Mouse (Mus musculus) frontal cortex, adult (tissue): Measurements from ENCODE around the gene Slc9a2.
"Not testable (repeated sequence)": the region's sequence is repeated elsewhere in the genome, so short reads cannot be mapped to it uniquely, and the experiment has no call there.

Experiments used
- ATAC-seq: cut with Nextera tagmentation; 2 replicates; pipeline ENCODE4 v1.9.2; 2017; ENCODE audit warnings: mild to moderate bottlenecking, moderate library complexity, mixed read lengths; ENCODE audit not compliant: low TSS enrichment

The Slc9a2 gene

DNA sequence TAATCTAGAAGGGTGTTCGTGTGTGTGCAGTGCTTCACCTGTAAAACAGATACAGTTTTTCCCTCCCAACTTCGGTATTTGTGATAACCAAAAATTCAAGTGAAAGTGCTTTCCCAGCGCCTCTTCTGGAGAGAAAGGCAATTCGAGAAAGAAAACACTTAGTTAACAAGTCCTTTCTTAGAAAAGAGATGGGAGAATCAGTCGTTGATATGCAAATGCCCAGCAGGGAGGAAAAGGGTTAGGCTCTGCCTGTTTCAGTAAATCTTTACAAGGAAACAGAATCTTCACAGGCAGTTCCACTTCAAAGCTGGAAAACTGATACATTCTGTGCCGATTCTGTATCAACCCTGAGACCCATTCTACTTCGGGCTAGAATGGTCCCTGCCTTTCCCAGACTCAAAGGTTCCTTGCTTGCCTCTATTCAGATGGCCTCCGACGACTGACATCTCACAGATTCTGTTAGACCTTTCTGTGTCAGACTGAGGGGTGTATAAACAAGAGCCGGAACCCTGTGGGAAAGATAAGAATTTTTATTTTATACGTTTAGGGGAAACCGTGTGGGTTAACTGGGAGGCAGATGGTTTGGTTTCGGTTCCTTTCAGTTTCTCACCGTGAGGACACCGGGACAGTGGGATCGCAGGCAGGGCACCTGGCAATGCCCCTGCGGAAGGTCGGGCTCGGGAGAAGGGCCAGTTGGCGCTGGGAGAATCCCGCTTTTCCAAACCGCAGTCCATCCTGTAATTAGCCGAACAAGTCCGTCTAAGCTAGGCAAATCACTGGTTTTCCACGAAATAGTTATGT is at the start of gene Slc9a2:
TSS of gene Slc9a2 (plus strand) at position 508 of the 801 bp plus-strand sequence.
- peak; percentile 56 for ATAC-seq

DNA sequence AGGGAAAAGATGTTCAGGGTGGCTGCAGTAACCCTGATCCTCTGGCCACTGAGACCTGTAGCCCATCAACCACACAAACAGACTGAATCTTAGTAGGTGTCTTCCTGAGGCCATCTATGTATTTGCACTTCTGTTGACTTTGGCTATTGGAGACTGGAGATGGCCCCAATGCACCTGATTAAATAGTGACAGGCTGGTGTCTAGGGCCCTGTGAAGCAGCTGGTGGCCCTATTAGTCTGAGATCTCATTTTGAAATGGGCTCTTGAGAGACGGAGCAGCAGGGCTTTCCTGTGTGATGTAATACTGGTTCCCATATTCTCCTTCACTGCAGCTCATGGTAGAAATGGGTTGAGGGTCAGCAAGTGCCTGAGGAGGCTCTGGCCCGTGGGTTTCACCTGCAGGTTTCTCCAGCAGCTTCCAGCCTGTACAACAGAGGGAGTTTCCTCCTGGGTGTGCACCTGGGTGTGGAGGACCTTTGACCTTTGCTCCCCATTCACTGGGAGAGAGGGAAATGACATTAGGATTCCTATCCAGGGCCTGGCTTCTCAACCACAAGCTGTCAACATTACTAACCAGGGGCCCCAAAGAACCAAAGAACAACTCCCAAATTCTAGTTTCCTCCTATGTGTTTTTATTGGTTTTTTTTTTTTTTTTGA is 47.8 kb upstream of the Slc9a2 start:
- no peak for ATAC-seq

DNA sequence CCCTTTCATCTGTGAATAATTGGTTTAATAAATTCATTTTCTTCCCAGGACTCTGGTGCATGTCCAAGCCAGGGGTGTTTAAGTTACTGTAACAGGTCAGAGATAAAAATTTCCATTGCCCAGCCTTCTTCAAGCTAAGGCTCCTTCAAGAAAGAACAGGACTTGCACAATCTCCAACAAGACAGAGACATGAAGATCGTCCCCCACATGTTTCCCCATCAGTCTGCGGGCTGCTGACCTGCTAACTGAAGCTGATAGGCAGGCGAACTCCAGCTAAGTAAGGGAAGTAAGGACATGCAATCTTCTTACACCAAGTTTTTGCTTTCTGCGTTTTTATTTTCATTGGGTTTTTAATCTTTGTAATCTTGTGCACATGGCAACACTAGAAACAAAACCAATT is 45.8 kb upstream of the Slc9a2 start:
- 0 out of 2 replicates have a peak, but pooled peaks have one; percentile 20 for ATAC-seq

- no peak for ATAC-seq
These were observed 32.1 kb upstream of the Slc9a2 start for GRCm38 (mm10) chr1:40648234-40648633.

DNA sequence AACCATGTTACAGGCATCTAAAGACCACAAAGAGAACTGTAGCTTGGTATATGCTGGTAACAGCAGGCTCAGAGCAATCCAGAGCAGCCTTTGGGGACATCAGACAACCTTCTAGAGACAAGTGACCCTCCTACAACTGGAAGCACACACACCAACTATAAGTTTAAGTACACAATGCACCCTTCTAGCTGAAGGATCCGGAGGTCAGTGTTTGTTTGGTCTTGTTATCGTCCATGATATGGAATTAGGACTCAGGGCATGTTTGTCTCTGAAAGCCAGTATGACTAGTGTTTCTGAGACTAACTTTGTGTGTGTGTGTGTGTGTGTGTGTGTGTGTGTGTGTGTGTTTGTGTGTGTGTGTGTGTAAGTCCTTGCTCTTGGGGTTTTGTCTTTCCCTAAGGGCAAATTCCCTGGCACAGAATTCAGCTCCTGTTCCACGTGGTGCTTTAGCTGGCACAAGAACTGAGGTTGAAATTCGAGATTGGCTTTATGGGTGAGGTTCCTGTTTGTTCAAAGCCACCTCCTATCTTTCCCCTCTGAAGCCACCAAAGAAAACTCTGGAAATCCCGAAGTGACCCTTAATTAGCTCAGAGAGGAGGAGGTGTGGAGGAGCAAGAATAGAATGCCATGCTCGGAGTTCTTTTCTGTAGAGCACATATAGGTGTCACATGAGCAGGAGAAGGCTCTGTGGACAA is 29.4 kb upstream of the Slc9a2 start:
- ATAC-seq, result no peak

DNA sequence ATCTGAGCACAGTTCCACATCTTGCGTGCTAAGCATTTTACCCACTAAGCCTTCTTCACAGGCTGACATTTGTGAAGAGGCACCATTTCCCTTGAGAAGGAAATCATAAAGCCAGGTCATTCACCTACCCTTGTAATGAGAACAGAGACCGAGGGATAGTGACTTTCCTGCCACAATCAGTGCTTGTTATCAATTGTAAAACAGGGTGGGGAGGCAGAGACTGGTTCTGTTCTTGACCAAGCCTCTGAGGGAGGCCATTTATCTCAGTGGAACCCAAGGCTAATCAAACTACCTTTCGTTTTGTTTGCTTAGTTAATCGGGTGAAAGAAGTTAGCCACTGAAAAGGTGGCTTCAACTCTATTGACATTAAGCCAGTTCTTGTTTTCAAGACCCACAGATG is 23.3 kb upstream of the Slc9a2 start:
- ATAC-seq, result no peak

- ATAC-seq, result peak; percentile 82
These were observed 22.3 kb upstream of the Slc9a2 start for GRCm38 (mm10) chr1:40657978-40658496.

GRCm38 (mm10) chr1:40659017-40659416 is 21.4 kb upstream of the Slc9a2 start:
- ATAC-seq, result no peak

DNA sequence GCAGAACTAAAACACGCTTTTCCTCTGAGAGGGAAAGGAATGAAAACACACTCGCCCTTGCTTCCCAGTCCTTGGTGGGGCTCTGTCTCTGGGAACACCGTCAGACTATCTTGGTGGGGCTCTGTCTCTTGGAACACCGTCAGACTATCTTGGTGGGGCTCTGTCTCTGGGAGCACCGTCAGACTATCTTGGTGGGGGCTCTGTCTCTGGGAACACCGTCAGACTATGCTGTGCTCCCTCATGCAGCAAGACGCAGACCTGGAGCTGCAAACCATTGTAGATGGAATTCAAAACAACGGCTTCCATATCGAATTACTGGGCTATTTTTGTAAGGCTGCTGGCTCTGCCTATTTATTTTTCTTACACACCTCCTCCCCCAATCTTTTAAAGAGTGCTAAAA is 20.9 kb upstream of the Slc9a2 start:
- ATAC-seq, result no peak

DNA sequence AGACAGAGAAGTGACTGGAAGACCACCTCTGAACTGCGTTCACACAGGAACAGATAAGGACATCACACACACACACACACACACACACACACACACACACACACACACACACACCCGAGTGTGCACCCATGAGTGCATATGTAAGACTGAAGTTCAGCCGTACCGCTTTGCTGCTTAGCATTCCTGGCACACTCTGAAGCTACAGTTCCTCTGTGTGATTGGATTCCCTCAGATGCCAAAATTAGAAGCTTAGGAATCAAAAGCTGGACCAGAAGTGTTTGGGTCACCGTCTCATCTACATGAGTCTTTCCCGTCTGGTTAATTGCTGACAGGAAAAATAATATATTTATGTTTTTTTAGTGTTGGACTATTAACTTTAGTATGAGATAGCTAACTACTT is 19.5 kb upstream of the Slc9a2 start:
- ATAC-seq, result no peak

DNA sequence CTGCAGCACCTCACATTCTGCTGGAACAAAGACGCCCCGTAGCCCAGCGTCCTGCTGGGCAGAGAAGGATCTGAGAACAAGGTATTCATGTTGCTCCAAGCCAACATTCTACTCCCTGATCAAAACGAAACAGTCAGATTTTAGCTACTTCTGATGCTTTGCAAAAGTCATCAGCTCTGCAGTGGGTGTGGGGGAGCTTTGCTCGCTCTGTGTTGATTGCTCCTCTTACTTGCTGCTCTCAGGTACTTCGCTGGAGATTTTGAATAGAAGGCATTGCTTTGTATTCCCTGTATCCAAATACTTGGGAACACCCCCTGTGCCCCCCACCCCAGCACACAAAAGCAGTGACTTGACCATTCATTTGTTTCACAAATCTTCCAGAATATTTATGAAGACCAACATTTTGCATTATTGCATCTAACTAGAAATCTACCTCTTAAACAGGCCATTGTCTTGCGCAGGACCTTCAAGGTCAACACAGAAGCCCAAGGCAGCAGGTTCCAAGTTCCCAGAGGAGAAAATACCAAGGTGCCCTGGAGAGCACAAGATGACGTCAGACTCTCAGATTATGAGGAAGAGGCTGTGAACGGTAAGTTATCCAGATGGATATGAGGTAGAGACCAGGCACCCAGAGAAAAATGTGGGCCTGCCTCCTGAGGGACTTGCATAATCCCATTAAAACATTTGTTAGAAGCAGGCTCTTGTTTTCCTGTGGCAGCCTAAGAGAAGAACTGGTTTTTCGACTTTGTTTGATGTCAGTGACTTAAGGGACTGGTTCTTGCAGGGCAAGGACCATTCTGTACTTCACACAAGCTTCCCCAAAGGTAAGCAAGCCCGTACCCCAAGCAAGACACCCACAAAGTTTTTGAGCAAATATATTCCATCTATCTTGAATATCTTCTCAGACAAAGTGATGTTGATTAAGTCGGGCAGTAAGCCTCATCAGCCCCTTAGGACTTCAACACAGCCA is 14.7 kb upstream of the Slc9a2 start:
- ATAC-seq, result no peak

- ATAC-seq, result not testable (repeated sequence)
These were observed 12.9 kb upstream of the Slc9a2 start for GRCm38 (mm10) chr1:40667442-40667841.

DNA sequence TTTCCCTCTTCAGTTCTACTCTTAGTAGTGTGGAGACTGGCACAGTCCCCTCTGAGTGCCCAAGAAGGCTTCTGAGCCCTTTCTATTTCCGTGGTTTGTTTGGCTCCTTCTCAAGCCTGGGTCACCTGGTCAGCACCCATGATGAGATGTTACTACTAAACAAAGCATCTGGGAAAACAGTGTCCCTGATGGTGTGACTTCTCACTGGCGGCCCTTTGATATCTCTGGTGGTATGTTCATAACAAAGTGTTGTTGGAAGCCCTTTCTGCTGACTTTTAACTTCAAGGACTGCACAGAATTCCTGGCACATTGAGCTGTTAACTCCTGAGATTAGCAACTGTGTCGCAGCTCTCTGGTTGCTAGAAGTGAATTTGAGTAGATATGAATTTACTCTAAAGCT is 10.3 kb upstream of the Slc9a2 start:
- ATAC-seq, result no peak

- ATAC-seq, result no peak
These were observed 8.9 kb upstream of the Slc9a2 start for GRCm38 (mm10) chr1:40671490-40671889.

- ATAC-seq, result no peak
These were observed 3.1 kb upstream of the Slc9a2 start for GRCm38 (mm10) chr1:40677306-40677705.

DNA sequence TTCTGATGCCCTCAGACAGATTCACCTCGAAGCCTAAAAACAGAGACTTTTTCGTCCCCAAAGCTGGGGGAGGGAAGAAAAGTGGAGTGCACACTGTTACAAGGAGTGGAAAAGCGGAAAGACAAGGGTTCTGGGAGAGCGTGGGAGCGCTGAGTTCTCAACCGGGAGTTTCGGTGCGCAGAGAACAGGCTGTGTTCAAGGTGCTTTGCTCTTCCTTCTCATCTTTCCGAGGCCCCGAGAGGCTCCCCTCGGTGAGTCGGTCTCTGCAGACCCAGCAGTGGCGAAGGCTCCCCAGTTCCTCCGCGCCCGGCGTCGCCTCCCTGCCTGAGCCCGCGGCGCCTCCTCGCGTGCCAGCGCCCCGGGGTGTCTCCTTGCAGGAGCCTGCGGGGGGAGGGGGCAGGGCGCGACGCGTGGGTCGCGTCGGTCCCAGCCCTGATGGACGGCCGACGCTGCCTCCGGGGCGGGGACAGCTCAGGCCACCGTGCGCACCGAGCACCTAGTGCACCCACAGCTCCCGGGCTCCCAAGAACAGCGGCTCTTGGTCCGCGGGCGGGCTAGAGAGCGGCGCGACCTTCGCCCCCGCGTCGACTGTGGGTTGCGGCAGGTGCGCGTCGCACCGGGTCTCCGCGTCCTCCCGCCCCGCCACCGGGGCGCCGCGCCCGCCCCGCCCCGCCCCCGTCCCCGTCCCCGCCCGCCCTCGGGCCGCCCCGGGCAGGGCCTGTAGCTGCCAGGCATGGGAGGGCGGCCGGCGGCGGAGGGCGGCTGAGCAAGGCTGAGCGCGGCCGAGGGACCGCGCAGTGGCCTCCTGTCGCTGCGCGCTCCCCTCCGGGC is 709 bp downstream of the Slc9a2 start:
- ATAC-seq, result peak; percentile 82

GRCm38 (mm10) chr1:40681699-40682510 is 1.5 kb downstream of the Slc9a2 start:
- ATAC-seq, result no peak

DNA sequence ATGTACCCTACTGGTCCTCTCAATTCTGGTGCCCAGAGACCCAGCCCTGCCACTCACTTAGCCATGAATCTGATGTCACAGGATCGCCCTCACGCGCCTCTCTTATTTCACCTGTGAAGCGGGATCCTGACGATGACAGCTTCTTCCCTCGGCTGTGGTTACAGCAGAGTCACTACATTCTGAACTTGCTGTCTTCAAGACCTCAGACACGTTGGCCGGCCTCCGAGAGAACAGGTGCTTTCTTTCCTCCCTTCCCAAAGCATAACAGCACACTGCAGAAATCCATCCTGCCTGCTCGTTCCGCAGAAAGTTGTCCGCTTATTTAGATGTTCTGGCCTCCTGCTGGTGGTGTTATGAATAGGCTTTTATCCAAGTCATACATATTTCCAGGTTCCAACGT is 13.9 kb downstream of the Slc9a2 start:
- ATAC-seq, result no peak

DNA sequence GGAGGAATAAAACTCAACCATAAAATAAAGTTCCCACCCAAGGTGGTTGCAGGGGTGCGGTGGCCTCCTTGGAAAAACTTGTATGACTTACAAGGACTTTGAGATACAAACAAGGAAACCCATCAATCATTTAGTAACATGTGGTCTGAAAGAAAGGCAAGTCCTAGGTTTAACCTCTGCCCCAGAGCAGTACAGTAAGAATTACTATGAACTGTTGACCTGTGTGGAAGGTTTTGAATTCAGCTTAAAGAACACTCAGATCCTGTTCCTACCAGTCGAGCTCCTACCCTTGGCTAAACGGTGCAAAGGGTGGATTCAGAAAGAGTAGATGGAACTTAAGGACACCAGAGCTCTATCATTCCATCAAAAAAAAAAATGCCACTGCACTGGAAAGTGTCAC is 16.1 kb downstream of the Slc9a2 start:
- ATAC-seq, result no peak

GRCm38 (mm10) chr1:40705099-40705498 is 24.7 kb downstream of the Slc9a2 start:
- ATAC-seq, result no peak
